Mouse (Mus musculus) ES-Bruce4 (cell line): ENCODE data around the gene Pdzph1. TPM values are rescaled to one million over a fixed set of nuclear protein-coding genes. Genes with fewer than 3 reads are reported as not detected.

Source experiments
- H3K27ac ChIP-seq: 2 replicates; pipeline ENCODE4 v1.5.1; 2012; ENCODE audit warnings: low read length, inconsistent platforms; ENCODE audit not compliant: insufficient read depth
- H3K27me3 ChIP-seq: 2 replicates; pipeline ENCODE4 v1.6.1; 2012; ENCODE audit warnings: mild to moderate bottlenecking, low read length, inconsistent platforms; ENCODE audit not compliant: control insufficient read depth, poor library complexity, insufficient read depth, severe bottlenecking
- H3K36me3 ChIP-seq: 2 replicates; pipeline ENCODE4 v1.6.1; 2012; ENCODE audit warnings: inconsistent platforms, mild to moderate bottlenecking, low read length, moderate library complexity; ENCODE audit not compliant: control insufficient read depth, poor library complexity, insufficient read depth, severe bottlenecking
- H3K4me1 ChIP-seq: one replicate; pipeline ENCODE4 v1.8.1; 2011; ENCODE audit warnings: low read length; ENCODE audit not compliant: control insufficient read depth, insufficient read depth
- H3K4me3 ChIP-seq: 2 replicates; pipeline ENCODE4 v1.5.1; 2011; ENCODE audit warnings: low read depth, mild to moderate bottlenecking, low read length
- H3K9ac ChIP-seq: 2 replicates; pipeline ENCODE4 v1.6.1; 2012; ENCODE audit warnings: low read depth, mild to moderate bottlenecking, inconsistent platforms; ENCODE audit not compliant: poor library complexity, severe bottlenecking
- H3K9me3 ChIP-seq: replicated peaks from 2 replicates; pipeline ENCODE4 v1.6.1; 2012; ENCODE audit warnings: mild to moderate bottlenecking, low read length, inconsistent platforms; ENCODE audit not compliant: control insufficient read depth, poor library complexity, insufficient read depth, severe bottlenecking
- CTCF ChIP-seq: IDR thresholded peaks from one replicate; pipeline ENCODE4 v1.8.1; 2011; ENCODE audit warnings: low read depth, low read length
- EP300 ChIP-seq: IDR thresholded peaks from 2 replicates; pipeline ENCODE4 v1.6.1; 2011; ENCODE audit warnings: low read depth, low read length; ENCODE audit not compliant: insufficient read depth
- POLR2A ChIP-seq: IDR thresholded peaks from one replicate; pipeline ENCODE4 v1.8.1; 2011; ENCODE audit warnings: low read length; ENCODE audit not compliant: insufficient read depth
- polyA plus RNA-seq: library from polyadenylated mRNA; stranded (reverse); fragments of >200 nt; gene quantifications from 2 replicates; pipeline ENCODE4 v1.2.4, GENCODE M21; 2011; ENCODE audit warnings: low read depth; ENCODE audit not compliant: missing spikeins, insufficient read depth, insufficient read length

The Pdzph1 gene
- polyA plus RNA-seq, 1 experiment: not detected

DNA sequence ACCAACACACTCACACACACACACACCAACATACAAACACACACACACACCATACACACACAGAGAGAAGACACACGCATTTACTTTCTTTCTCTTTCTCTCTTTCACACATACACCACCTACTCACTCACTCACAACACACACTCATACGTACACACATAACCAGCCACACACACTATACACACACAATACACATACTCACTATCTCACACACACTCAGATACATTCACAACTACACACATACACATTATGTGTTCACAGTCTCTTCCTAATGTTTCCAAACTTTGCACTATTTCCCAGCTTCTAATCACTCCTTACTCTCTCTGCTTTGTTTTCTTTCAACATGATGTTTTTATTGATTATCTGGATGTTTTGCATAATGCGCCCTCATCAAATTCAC lies 72.6 kb downstream of the Pdzph1 start:
- Histone ChIP-seq H3K27ac (no peak overlapping the region), H3K4me3 (no peak overlapping the region), H3K4me1 (no peaks in the 10 kb centered on the region), H3K9me3 (no peaks in the 10 kb centered on the region), H3K36me3 (no peaks in the 10 kb centered on the region), H3K27me3 (no peaks in the 10 kb centered on the region), H3K9ac (no peak overlapping the region)
- TF ChIP-seq POLR2A: no peak
- no peak for TF ChIP-seq CTCF
- no peak for TF ChIP-seq EP300

DNA sequence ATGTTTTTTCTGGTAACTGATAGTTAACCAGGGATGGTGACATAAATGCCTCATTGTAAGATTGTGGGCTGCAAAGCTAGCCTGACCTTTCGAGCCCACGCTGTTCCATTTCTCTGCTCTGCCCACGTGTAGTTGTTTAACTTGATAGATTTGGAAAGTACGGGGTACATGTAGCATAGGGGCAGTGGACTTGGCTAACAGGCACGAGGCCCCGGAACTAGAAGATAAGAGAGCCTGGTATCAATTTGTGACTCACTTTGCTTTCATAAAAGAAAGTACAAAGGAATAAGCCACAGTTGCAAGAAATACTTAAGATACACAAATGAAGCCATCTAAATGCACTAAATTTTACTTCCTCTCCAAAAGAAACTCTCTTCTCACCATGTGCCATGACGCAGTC lies 79.6 kb downstream of the Pdzph1 start:
- Histone ChIP-seq H3K9me3 (no peaks in the 10 kb centered on the region), H3K36me3 (no peaks in the 10 kb centered on the region)
- no peak for TF ChIP-seq CTCF
- TF ChIP-seq EP300: no peak
- no peak for TF ChIP-seq POLR2A

DNA sequence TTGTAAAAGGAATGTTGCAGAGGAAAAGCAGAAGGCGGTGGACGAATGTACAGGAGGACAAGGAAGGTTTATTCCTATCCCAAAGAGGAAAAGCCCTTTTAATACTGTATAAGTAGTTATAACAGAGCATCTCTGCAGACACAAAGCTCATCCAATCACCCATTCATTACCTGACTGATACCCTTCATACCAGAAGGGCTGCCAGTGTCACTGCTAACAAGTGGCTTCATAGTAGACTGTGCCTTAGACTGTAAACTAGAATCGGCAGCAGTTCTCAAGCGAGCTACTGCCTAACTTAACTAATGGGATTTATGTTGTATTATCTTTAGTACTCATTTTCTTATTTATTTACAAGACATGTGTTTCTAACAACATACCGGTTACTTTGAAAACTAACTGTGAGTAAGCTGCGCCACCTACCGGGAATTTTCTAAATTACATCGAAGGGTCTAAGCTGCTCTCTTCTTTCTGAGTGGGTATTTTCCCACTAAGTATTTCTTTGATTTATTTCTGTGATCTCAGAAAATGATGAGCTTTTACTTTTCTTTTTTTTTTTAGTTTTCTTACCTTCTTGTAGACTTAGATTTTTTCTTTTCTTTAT lies 82.0 kb downstream of the Pdzph1 start:
- Histone ChIP-seq H3K27me3 (no peaks in the 10 kb centered on the region), H3K9me3 (no peaks in the 10 kb centered on the region), H3K4me3 (no peak overlapping the region), H3K9ac (no peak overlapping the region), H3K27ac (no peak overlapping the region), H3K36me3 (no peaks in the 10 kb centered on the region), H3K4me1 (no peaks in the 10 kb centered on the region)
- TF ChIP-seq EP300: no peak
- no peak for TF ChIP-seq POLR2A
- no peak for TF ChIP-seq CTCF

More for the DNA sequence above, 79.6 kb downstream of the Pdzph1 start:
- Histone ChIP-seq H3K9ac (no peak overlapping the region), H3K27me3 (no peaks in the 10 kb centered on the region), H3K4me1 (no peaks in the 10 kb centered on the region), H3K27ac (no peak overlapping the region), H3K4me3 (no peak overlapping the region)

DNA sequence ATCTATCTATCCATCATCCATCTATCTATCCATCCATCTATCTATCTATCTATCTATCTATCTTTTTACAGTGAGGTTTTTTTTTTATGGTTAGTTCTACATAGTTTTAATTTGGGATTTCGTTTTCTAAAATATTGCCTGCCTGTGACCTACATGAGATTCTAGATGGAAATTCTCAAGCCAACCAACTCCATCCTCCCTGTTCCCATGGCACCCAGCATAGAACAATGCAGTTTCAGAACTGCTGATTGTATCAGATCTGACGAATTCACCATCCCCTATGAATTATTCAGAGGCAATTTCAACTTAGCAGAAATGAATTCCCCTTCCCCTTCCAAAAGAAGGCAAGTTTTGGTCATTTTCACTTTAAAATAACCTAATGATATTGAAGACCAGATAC lies 85.2 kb downstream of the Pdzph1 start:
- Histone ChIP-seq H3K27ac (no peak overlapping the region), H3K27me3 (no peaks in the 10 kb centered on the region), H3K4me1 (no peaks in the 10 kb centered on the region), H3K36me3 (no peaks in the 10 kb centered on the region), H3K9me3 (no peaks in the 10 kb centered on the region), H3K9ac (no peak overlapping the region), H3K4me3 (no peak overlapping the region)
- TF ChIP-seq POLR2A: no peak
- no peak for TF ChIP-seq EP300
- no peak for TF ChIP-seq CTCF

DNA sequence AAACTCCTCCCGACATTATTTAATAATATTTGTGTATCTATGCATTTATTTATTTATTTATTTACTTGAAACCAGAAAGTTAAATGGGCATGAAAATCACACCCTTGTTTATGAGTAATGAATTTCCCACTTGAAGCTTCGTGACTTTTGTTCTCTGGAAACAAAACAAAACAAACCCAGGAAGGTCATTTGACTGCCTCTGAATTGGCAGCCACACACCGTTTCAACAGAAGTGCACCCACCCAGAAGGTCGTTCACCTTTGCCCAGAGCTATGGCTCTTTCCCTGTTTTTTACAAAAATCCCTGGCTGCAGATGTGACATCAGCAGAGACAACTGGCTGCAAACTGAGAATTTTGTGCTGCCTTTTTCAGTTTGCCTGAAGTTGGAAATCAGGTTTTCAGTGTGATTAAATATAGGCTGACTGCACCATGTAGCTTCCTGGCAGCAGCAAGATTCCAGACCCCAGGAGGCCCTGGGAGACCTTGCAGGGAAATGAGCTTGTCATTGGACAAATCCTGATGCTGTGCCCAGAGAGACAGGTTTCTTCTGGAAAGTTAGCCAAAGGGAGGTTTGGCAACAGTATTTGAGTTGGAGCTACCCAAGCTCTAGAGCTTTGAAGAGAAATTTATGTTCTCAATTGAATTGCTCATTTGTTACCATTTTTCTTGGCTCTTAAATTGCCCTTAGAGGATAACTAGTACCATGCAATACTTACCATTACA lies 99.5 kb downstream of the Pdzph1 start:
- Histone ChIP-seq H3K9ac (no peak overlapping the region), H3K36me3 (no peaks in the 10 kb centered on the region), H3K27me3 (no peaks in the 10 kb centered on the region), H3K27ac (no peak overlapping the region), H3K9me3 (no peaks in the 10 kb centered on the region), H3K4me1 (no peaks in the 10 kb centered on the region), H3K4me3 (no peak overlapping the region)
- no peak for TF ChIP-seq CTCF
- no peak for TF ChIP-seq POLR2A
- TF ChIP-seq EP300: no peak
